Mouse (Mus musculus) right cerebral cortex, postnatal 4 days (tissue): ENCODE measurements at regions not wholly inside any gene's neighbourhood (a gene's known extent, or its start where the extent isn't known, plus 50 kb on each side); places are given as distances from the start of the nearest gene placed in this dataset.
"Not testable (repeated sequence)": the region's sequence is repeated elsewhere in the genome, so short reads cannot be mapped to it uniquely, and the experiment has no call there.

ENCODE experiments used
- DNase-seq: peaks from one replicate; pipeline ENCODE4 v3.0.0-alpha.2; 2022

DNA sequence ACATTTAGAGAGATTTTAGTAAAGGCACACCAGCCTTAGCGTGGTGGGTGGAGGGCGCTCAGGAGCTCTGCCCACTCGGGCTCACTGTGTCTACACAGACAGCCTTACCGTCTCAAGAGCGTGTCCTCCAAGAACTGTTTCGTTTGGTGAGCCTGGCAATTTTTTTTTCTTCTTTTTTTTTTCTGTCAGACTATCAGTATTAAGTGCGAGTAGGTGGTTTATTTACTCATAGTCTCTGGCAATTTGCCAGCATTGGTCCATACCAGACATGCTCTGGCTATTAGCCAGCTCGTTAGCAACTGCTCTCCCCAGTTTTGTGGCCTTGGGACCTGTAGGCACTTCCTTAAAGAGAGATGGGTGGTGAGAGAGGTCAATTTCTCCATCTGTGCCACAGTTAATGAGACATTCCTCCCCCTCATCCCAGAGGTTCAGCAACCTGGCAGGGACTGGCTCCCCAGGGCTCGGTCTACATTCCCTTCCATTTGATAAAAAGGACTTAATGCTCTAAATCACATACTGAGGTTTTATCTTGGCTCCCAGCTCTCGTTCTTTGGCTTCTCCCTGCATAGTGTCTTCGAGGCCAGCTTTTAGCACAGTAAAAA is 192.9 kb upstream of the Hs6st1 start:
- DNase-seq = no peak

GRCm38 (mm10) chr1:35878426-35878825 is 189.8 kb upstream of the Hs6st1 start:
- DNase-seq = no peak

DNA sequence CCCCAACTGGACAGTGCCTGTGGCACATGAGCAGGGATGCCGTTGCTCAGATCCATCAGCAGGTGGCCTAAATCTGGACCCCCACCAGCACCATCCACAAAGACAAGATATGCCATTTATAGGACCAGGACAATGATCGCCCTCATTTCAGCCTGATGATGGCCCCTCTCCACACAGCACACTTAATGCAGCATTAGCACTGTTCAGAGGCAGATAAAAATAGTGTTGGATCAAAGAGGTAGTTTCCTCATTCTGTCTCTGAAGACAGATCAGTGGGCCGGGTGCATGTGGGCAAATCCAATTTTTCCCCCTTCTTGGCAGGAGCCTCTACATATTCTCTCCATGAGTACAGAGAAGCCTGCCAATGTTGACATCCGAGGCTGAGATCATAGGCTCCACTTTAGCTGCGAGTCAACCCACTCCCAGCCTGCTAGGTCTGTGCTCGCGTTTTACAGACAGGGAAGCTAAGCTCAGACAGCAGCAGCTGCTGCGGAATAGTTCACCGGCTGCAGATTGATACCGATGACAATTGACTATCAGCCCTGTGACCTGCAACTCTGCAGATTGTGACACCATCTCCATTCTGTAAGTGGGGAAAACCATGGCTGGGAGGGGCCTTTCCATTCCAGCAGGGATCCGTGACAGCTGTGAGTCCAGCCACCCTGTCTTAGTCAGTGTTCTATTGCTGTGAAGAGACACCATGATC is 188.7 kb upstream of the Hs6st1 start:
- DNase-seq = peak; percentile 34

- DNase-seq = no peak
Observed at GRCm38 (mm10) chr1:35880562-35881265, 187.5 kb upstream of the Hs6st1 start.

GRCm38 (mm10) chr1:35881521-35881920 is 186.7 kb upstream of the Hs6st1 start:
- no peak for DNase-seq

GRCm38 (mm10) chr1:35882101-35882500 is 186.1 kb upstream of the Hs6st1 start:
- DNase-seq = no peak

DNA sequence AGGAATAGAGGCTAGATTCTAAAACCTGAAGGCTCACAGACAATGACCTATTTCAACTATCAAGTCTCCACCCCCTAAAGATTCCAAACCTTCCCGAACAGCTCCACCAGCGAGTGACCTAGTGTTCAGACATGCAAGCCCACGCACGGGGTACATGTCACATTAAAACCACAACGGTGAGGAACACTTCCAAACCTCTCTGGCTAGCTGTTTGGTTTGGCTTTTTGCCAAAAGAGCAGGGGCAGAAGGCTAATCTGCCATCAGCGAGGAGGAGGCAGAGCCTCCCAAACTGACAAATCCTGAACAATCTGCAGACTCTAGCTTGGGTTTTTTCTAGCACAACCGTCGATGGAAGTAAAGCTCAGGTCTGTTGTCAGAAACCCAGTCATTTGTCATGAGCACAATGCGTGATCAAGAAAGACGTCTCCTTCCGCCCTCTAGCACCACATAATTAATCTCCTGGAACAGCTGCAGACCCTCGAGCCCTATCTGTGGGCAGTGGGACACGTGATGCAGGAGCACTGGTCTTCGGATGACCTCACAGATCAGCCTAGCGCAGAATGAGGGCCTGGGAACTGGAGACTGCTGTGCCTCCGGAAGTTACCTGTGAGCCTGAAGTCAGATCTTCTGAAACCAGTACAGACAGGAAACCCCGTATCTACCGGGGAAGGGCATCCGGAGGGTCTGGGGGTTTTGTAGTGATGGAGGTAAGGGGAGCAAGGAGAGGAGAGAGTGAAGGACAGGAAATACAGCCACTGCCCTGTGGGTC is 178.3 kb upstream of the Hs6st1 start:
- DNase-seq = no peak

GRCm38 (mm10) chr1:35890500-35890900 is 177.7 kb upstream of the Hs6st1 start:
- DNase-seq = no peak

DNA sequence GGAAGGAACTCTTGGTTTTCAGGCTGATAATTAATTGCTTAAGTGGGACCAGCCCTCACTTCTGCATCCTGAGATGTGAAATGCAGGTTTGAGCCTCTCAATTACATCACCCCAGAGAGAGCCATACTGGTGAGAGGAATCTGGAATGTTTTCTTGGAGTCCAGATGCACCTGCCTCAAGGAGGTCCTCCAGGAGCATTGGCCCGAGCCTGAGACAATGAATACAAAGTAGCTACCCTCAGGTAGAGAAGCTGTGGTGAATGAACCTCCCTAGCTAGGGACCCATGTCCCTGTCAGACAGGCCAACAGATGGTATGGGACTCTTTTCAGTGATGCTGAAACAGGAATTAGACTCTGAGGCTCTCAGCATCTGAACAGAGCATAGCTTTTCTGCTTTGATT is 168.7 kb upstream of the Hs6st1 start:
- no peak for DNase-seq

- no peak for DNase-seq
Observed at GRCm38 (mm10) chr1:35904001-35904547, 164.1 kb upstream of the Hs6st1 start.

GRCm38 (mm10) chr1:35913551-35913950 is 154.6 kb upstream of the Hs6st1 start:
- no peak for DNase-seq

DNA sequence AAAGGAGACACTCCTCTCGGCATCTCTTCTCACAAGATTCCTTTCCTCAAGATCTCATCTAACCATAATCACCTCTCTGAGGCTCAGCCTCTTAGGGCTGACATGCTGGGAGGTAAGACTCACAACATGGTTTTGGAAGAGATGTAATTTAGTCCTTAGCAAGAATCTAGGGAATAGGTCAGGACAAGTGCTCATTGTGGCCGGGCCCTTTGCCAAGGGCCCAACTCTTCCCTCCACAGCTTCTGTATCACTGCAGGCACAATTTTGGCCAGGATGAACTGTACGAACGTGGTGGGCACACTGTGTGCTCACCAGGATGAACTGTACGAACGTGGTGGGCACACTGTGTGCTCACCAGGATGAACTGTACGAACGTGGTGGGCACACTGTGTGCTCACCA is 154.0 kb upstream of the Hs6st1 start:
- not testable (repeated sequence) for DNase-seq

DNA sequence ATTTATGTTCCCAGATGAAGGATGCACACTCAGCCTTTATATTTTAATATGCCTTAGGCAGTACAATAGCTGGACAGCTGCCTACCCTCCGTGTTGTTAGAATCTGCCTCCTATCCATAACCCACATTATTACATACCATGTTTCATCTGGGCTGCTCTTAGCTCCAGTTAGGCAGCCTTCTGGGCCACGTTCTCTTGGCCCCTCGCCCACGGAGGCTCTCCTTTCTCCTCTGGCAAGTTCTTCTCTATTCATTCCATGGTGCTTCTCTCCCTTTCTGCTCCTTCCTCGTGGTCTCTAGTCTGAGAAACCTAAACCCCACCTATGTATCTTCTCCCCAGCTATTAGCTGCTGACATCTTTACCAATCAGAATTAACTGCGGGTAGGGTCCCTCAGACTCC is 152.7 kb upstream of the Hs6st1 start:
- no peak for DNase-seq

DNA sequence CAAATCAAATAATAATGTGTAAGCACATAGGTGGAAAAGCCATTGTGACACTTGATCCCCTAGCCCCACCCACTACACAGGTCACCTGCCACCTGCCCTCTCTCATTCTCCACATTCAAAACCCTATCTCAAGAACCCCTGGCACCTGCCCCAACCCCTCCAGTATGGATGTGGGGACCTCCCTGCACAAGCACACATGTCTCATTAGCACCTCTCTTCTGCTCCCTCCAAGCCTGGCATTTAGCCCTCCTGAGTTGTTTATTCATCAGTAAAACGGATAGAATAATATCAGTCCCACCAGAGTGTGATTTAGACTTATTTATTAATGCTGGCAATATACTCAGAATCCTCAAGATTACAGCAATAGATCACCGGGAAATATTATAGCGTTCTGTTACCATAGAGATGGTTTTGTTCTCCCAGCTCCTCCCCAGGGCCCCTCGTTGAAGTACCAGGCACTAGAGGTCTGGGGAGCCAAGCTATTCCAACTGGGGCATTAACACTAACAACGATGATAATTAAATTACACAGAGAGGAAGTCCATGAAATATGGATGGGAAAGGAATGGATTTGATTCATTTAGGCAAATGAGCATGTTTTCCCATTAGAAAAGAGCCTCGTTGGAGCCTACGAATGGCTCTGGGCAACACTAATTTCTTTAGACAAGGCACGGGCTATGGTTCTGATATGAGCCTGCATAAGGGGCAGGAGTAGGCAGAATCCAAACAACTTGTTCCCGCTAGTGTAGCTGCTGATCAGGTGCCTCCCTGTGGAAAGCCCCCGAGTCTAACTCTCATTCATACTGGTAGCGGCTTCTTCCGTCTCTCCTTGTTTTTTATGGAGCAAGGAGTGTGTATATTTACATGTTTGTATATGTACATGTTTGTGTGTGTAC is 148.1 kb upstream of the Hs6st1 start:
- DNase-seq = no peak

DNA sequence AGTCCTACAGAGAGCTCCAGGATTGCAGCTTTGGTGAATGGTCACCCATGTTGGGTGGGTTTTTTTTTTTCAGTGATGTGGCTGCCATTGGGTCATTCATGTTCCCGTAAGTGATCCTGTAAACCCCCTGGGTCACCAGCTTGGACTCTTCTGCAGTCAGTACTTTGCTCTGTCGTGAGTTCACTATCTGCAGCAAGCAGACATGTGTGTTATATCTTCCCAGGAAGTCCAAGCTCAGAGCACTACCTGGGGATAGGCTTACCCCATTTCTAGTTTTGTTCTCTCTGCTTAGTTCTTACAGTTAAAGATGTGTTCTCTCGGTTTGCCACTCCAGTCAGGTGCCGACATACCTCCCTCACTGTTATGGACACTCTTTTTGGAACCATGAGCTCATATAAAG is 143.4 kb upstream of the Hs6st1 start:
- no peak for DNase-seq

DNA sequence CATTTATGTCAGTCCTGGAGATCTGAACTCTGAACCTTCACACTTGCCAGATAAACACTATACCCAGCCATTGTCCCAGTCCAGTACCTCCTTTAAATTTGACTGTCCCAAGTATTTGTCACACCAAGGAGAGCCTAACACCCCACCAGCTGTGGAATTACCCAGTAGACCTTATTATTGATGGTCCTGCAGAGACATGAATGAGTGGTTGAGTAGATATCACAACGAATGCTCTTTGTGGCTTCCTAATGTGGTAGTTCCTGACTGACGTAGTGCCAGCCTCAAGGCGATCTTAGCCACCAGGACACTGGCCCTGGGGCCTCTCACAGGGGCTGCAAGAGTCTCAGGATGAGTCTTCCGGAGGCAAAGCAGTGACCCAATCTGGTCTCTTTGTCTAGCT is 142.9 kb upstream of the Hs6st1 start:
- DNase-seq = no peak

DNA sequence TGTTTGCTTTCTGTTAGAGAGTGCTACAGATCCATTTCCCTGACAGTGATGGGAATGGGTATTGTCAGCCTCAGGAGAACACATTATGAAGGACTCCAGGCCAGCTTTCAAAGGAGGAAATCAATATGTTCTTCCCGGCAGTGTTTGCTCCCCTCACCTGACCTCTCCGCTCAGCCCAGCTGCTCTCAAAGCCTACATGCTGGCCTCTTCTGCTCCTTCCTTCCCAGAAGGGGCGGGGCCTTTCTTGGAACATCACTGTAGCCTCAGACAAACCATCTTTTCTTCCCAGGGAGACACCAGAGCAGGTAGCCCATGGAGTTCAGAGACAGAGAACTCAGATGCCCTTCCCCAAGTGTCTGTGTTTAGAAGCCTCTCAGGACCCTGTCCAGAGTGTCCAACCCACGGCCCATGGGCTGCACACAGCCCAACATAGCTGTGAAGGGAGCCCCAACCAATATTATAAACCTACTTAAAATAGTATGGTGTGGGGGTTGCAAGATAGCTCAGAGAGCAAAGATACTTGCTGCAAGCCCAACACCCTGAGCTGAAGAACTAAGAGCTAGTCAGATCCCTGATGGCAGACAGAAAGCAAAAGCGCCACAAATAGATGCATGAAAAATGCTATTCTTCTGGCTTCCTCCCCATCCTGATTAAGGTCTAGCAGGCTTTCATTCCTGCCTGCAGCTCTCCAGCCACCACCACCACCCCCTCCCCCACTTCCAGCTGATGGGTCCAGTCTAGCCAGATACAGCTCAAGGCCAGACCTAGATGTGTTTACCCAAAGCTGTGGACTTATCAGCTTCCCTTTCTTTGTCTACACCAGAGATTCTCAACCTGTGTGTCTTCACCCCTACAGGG is 141.8 kb upstream of the Hs6st1 start:
- DNase-seq = no peak

DNA sequence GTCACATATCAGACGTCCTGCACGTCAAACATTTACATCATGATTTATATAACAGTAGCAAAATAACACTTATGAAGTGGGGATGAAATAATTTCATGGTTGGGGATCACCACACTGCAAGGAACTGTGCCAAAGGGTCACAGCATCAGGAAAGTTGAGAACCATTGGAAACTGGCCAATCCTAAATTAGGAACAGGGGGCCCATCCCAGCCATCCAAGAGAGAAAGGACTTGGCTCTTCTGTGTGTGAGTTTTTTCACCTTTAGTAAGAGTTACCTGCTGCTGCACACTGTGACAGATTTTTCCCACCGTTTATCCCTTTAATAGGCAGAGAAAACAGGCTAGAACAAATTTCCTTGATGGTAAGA is 141.2 kb upstream of the Hs6st1 start:
- no peak for DNase-seq

DNA sequence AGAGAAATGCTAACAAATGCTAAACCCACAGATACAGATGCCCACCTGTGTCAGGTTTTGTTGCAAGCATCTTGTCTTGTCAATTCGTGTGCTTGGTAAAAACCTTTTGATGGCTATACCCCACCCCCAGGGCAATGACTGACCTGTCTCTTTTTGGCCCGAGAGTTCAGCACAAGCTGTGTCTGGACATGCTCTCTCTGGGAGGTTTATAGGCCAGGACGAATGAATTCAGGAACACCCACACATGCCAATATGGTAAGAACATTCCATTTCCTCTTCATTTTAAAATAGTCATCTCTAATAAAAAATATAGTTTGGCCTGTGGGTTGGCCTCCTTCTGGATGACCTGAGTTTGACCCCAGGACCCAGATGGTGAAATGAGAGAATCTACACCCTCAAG is 137.8 kb upstream of the Hs6st1 start:
- DNase-seq = no peak

- DNase-seq = no peak
Observed at GRCm38 (mm10) chr1:35931056-35931455, 137.1 kb upstream of the Hs6st1 start.

DNA sequence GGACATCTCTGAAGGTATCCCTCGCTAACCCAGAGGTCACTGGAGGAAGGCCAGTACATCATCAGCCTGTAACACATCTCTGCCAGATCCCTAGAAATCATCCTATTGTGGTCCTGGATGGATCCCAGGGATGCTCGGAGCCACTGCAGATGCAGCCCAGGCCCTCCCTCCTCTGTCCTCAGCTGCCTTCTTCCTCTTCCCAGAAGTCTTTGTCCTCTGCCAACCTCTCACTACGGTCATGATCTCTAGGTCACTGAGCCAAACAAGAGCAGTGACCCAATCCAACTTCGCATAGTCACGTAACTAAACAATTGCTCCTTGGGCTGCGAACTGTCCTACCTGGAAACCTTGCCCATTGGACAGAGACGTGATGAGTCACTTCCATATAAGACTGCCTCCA is 134.7 kb upstream of the Hs6st1 start:
- DNase-seq = no peak
